Mouse (Mus musculus): Measurements from ENCODE around the gene Olfr97. TPM values are rescaled to one million over a fixed set of nuclear protein-coding genes. Genes with fewer than 3 reads are reported as not detected.
"Not testable (repeated sequence)": the region's sequence is repeated elsewhere in the genome, so short reads cannot be mapped to it uniquely, and the experiment has no call there.

Olfr97 gene
- total RNA-seq (2017) = not detected in 3 replicates

GRCm38 (mm10) chr17:37237230-37237629 lies at the start of gene Olfr97:
Olfr97 (minus strand) TSS chr17:37237330.
- not testable (repeated sequence) for ATAC-seq (replicated peaks; ENCODE audit: insufficient number of reproducible peaks, low FRiP score, low TSS enrichment, poor library complexity, severe bottlenecking)

- ATAC-seq (replicated peaks; ENCODE audit: insufficient number of reproducible peaks, low FRiP score, low TSS enrichment, poor library complexity, severe bottlenecking) = no peak
These were observed 46.2 kb upstream of the Olfr97 start, which contains the start of gene Olfr99 for GRCm38 (mm10) chr17:37283360-37283759. Olfr99 (minus strand) TSS chr17:37283460.

- no peak for ATAC-seq (replicated peaks; ENCODE audit: insufficient number of reproducible peaks, low FRiP score, low TSS enrichment, poor library complexity, severe bottlenecking)
These were observed 43.2 kb upstream of the Olfr97 start for GRCm38 (mm10) chr17:37280331-37280730.

GRCm38 (mm10) chr17:37276573-37276972 lies 39.4 kb upstream of the Olfr97 start:
- no peak for ATAC-seq (replicated peaks; ENCODE audit: insufficient number of reproducible peaks, low FRiP score, low TSS enrichment, poor library complexity, severe bottlenecking)

GRCm38 (mm10) chr17:37275626-37276248 lies 38.6 kb upstream of the Olfr97 start:
- no peak for ATAC-seq (replicated peaks; ENCODE audit: insufficient number of reproducible peaks, low FRiP score, low TSS enrichment, poor library complexity, severe bottlenecking)

GRCm38 (mm10) chr17:37270702-37271092 lies 33.6 kb upstream of the Olfr97 start:
- ATAC-seq (replicated peaks; ENCODE audit: insufficient number of reproducible peaks, low FRiP score, low TSS enrichment, poor library complexity, severe bottlenecking) = peak; percentile 82

- peak; percentile 72 for ATAC-seq (replicated peaks; ENCODE audit: insufficient number of reproducible peaks, low FRiP score, low TSS enrichment, poor library complexity, severe bottlenecking)
These were observed 33.0 kb upstream of the Olfr97 start, which contains the start of gene H2-M3 for GRCm38 (mm10) chr17:37270058-37270701. H2-M3 (plus strand) TSS chr17:37270220.

- ATAC-seq (replicated peaks; ENCODE audit: insufficient number of reproducible peaks, low FRiP score, low TSS enrichment, poor library complexity, severe bottlenecking) = no peak
These were observed 26.5 kb upstream of the Olfr97 start, which contains the start of gene Olfr98 for GRCm38 (mm10) chr17:37263626-37264025. Olfr98 (minus strand) TSS chr17:37263749.

- no peak for ATAC-seq (replicated peaks; ENCODE audit: insufficient number of reproducible peaks, low FRiP score, low TSS enrichment, poor library complexity, severe bottlenecking)
These were observed 13.4 kb upstream of the Olfr97 start for GRCm38 (mm10) chr17:37250544-37250943.

- ATAC-seq (replicated peaks; ENCODE audit: insufficient number of reproducible peaks, low FRiP score, low TSS enrichment, poor library complexity, severe bottlenecking) = no peak
These were observed 12.3 kb upstream of the Olfr97 start for GRCm38 (mm10) chr17:37249460-37249859.

- ATAC-seq (replicated peaks; ENCODE audit: insufficient number of reproducible peaks, low FRiP score, low TSS enrichment, poor library complexity, severe bottlenecking) = peak; percentile 59; the same call in 1 of the 2 replicates
These were observed 9.6 kb upstream of the Olfr97 start for GRCm38 (mm10) chr17:37246715-37247114.

GRCm38 (mm10) chr17:37242198-37242597 lies 5.1 kb upstream of the Olfr97 start:
- ATAC-seq (replicated peaks; ENCODE audit: insufficient number of reproducible peaks, low FRiP score, low TSS enrichment, poor library complexity, severe bottlenecking) = no peak

- ATAC-seq (replicated peaks; ENCODE audit: insufficient number of reproducible peaks, low FRiP score, low TSS enrichment, poor library complexity, severe bottlenecking) = no peak
These were observed 15.3 kb downstream of the Olfr97 start for GRCm38 (mm10) chr17:37221879-37222278.

GRCm38 (mm10) chr17:37219846-37220245 lies 17.3 kb downstream of the Olfr97 start, which contains the start of gene Olfr96:
Olfr96 (plus strand) TSS chr17:37220146.
- ATAC-seq (replicated peaks; ENCODE audit: insufficient number of reproducible peaks, low FRiP score, low TSS enrichment, poor library complexity, severe bottlenecking) = no peak

GRCm38 (mm10) chr17:37218486-37218885 lies 18.6 kb downstream of the Olfr97 start:
- ATAC-seq (replicated peaks; ENCODE audit: insufficient number of reproducible peaks, low FRiP score, low TSS enrichment, poor library complexity, severe bottlenecking) = no peak

GRCm38 (mm10) chr17:37213018-37213417 lies 24.1 kb downstream of the Olfr97 start, which contains the start of gene Olfr95:
Olfr95 (minus strand) TSS chr17:37213118.
- ATAC-seq (replicated peaks; ENCODE audit: insufficient number of reproducible peaks, low FRiP score, low TSS enrichment, poor library complexity, severe bottlenecking) = no peak

GRCm38 (mm10) chr17:37210884-37211768 lies 26.0 kb downstream of the Olfr97 start:
- no peak for ATAC-seq (replicated peaks; ENCODE audit: insufficient number of reproducible peaks, low FRiP score, low TSS enrichment, poor library complexity, severe bottlenecking)

- no peak for ATAC-seq (replicated peaks; ENCODE audit: insufficient number of reproducible peaks, low FRiP score, low TSS enrichment, poor library complexity, severe bottlenecking)
These were observed 33.3 kb downstream of the Olfr97 start for GRCm38 (mm10) chr17:37203917-37204236.

GRCm38 (mm10) chr17:37203206-37203916 lies 33.8 kb downstream of the Olfr97 start:
- peak; percentile 97 for ATAC-seq (replicated peaks; ENCODE audit: insufficient number of reproducible peaks, low FRiP score, low TSS enrichment, poor library complexity, severe bottlenecking)
